Mouse (Mus musculus) lung, postnatal 0 days (tissue): ENCODE data around the gene Meis2.

Experiments
- CTCF ChIP-seq: IDR thresholded peaks from 2 replicates; pipeline ENCODE4 v1.5.1; 2016; ENCODE audit warnings: antibody characterized with exemption, mild to moderate bottlenecking
- EP300 ChIP-seq: IDR thresholded peaks from 2 replicates; pipeline ENCODE4 v1.6.1; 2016; ENCODE audit warnings: antibody characterized with exemption, mild to moderate bottlenecking, control low read depth

GRCm38 (mm10) chr2:116020451-116020951, 45.1 kb downstream of the Meis2 start:
- TF ChIP-seq CTCF (no peak), EP300 (no peak)
